Mouse (Mus musculus) erythroblast, embryonic 14.5 days (primary cell): ENCODE measurements at regions not wholly inside any gene's neighbourhood (a gene's known extent, or its start where the extent isn't known, plus 50 kb on each side); places are given as distances from the start of the nearest gene placed in this dataset.

ENCODE experiments used
- GATA1 ChIP-seq: IDR thresholded peaks from 2 replicates; pipeline ENCODE4 v1.6.1; 2012; ENCODE audit warnings: low read length, inconsistent platforms, mixed read lengths
- TAL1 ChIP-seq: IDR thresholded peaks from 3 replicates; pipeline ENCODE4 v1.6.1; 2012; ENCODE audit warnings: low read length, inconsistent platforms, mixed read lengths

- TF ChIP-seq GATA1 (no peak), TAL1 (no peak)
These were observed 84.5 kb upstream of the Zc3h12a start for GRCm38 (mm10) chr4:125212176-125212530.
